Mouse (Mus musculus) gastrocnemius, postnatal 36 days (tissue): ENCODE measurements around the gene Tex12. TPM values are rescaled to one million over a fixed set of nuclear protein-coding genes. Genes with fewer than 3 reads are reported as not detected.

Source experiments
- DNase-seq, 2 experiments: peaks; one replicate each; pipeline ENCODE4 v3.0.0; 2022
- intact Hi-C: fragments of 180-260 bp; cut with DNase I; formaldehyde crosslinking; loops from one replicate; pipeline ENCODE4 v1.15.1; 2025
- long read RNA-seq, 2 experiments: library from polyadenylated mRNA; stranded (forward); transcript quantifications; one replicate each; pipeline ENCODE4 v2.0.0; 2021
- total RNA-seq, 2 experiments: library from RNA; stranded (reverse); gene quantifications; 2 replicates each; pipeline ENCODE4 v1.2.3; 2021

The Tex12 gene
- total RNA-seq = not detected
- long read RNA-seq, experiment 1 = 0 reads
- long read RNA-seq, experiment 2 = 0 reads

- intact Hi-C loops = no loop called here
- DNase-seq = no peak
Observed at GRCm38 (mm10) chr9:50561145-50561917, at the start of gene Tex12. Gene Tex12, minus strand, starts transcription at chr9:50561325.

GRCm38 (mm10) chr9:50604338-50604737, 43.2 kb upstream of the Tex12 start:
- intact Hi-C loops = no loop called here
- no peak for DNase-seq

- intact Hi-C loops = no loop called here
- DNase-seq = no peak
Observed at GRCm38 (mm10) chr9:50603998-50604324, 42.8 kb upstream of the Tex12 start.

- peak; percentile 86 to 90 for DNase-seq
- intact Hi-C loops = no loop called here
Observed at GRCm38 (mm10) chr9:50603189-50603997, 42.3 kb upstream of the Tex12 start, which contains the start of the genes Sdhd and Timm8b. Gene Sdhd, minus strand, starts transcription at chr9:50603812. Gene Timm8b, plus strand, starts transcription at chr9:50603910.

GRCm38 (mm10) chr9:50602055-50602845, 41.1 kb upstream of the Tex12 start:
- no peak for DNase-seq
- intact Hi-C loops = no loop called here

GRCm38 (mm10) chr9:50601536-50601935, 40.4 kb upstream of the Tex12 start:
- DNase-seq = no peak
- intact Hi-C loops = no loop called here

GRCm38 (mm10) chr9:50596973-50597372, 35.8 kb upstream of the Tex12 start:
- DNase-seq = peak in 1 of 2 experiments; percentile 17
- intact Hi-C loops = no loop called here

GRCm38 (mm10) chr9:50594794-50595417, 33.8 kb upstream of the Tex12 start:
- intact Hi-C loops = no loop called here
- no peak for DNase-seq

GRCm38 (mm10) chr9:50593544-50593943, 32.4 kb upstream of the Tex12 start:
- intact Hi-C loops = no loop called here
- DNase-seq = peak in 1 of 2 experiments; percentile 13

- intact Hi-C loops = no loop called here
- DNase-seq = no peak
Observed at GRCm38 (mm10) chr9:50592955-50593354, 31.8 kb upstream of the Tex12 start.

GRCm38 (mm10) chr9:50590856-50591518, 29.9 kb upstream of the Tex12 start:
- intact Hi-C loops = no loop called here
- DNase-seq = no peak

- DNase-seq = no peak
- intact Hi-C loops = no loop called here
Observed at GRCm38 (mm10) chr9:50586955-50587354, 25.8 kb upstream of the Tex12 start.

- DNase-seq = no peak
- intact Hi-C loops = no loop called here
Observed at GRCm38 (mm10) chr9:50585145-50585818, 24.2 kb upstream of the Tex12 start.

- intact Hi-C loops = no loop called here
Observed at GRCm38 (mm10) chr9:50580370-50580769, 19.2 kb upstream of the Tex12 start.

GRCm38 (mm10) chr9:50569599-50570525, 8.7 kb upstream of the Tex12 start:
- intact Hi-C loops = no loop called here
- DNase-seq = no peak

More at GRCm38 (mm10) chr9:50580370-50580769, 19.2 kb upstream of the Tex12 start:
- DNase-seq = no peak

- DNase-seq = peak in 1 of 2 experiments; percentile 8
- intact Hi-C loops = no loop called here
Observed at GRCm38 (mm10) chr9:50567881-50568280, 6.8 kb upstream of the Tex12 start.

GRCm38 (mm10) chr9:50567372-50567771, 6.2 kb upstream of the Tex12 start:
- intact Hi-C loops = no loop called here
- no peak for DNase-seq

GRCm38 (mm10) chr9:50565940-50566339, 4.8 kb upstream of the Tex12 start:
- intact Hi-C loops = no loop called here

More at GRCm38 (mm10) chr9:50565940-50566339, 4.8 kb upstream of the Tex12 start:
- DNase-seq = no peak
